In genomic region chr10:81021547-81022110, GRCm38 (mm10) we compare ENCODE assay signal across 10 mouse cellular contexts. TPM values are rescaled to one million over a fixed set of nuclear protein-coding genes. Genes with fewer than 3 reads are reported as not detected.
DNase-seq lines count a peak whose midpoint lies in the region; ATAC-seq and TF ChIP-seq lines count a peak whose summit lies in the region.
"Had no signal": no experiment of that assay in that cellular context is flagged by ENCODE, and none has a peak within 500 bp of the region (broad histone marks: within the 10 kb centered on the region; RNA-seq: fewer than 3 reads in every experiment).

No protein-coding gene starts in this region.

- H3K27ac ChIP-seq in kidney, embryonic 15.5 days: no peak overlapping the region
- 0 out of 2 replicates have a peak overlapping the region, but pooled peaks have one; percentile 36 for H3K27ac ChIP-seq in cortical plate, adult 2 months (ENCODE audit: insufficient read depth, low read length)
- H3K27ac ChIP-seq in midbrain, embryonic 15.5 days: no peak overlapping the region

- peak overlapping the region; percentile 42 for H3K4me2 ChIP-seq in kidney, embryonic 15.5 days
- H3K4me2 ChIP-seq in midbrain, embryonic 15.5 days: peak overlapping the region; percentile 25

- no peak for TF ChIP-seq CTCF in cortical plate, adult 2 months (IDR thresholded peaks at IDR 0.05; ENCODE audit: extremely low read depth, insufficient read depth, low read length)

- no peaks in the 10 kb centered on the region for H3K9me3 ChIP-seq in kidney, embryonic 15.5 days (replicated peaks)
- no peaks in the 10 kb centered on the region for H3K9me3 ChIP-seq in midbrain, embryonic 15.5 days

- peaks cover 13% of the 10 kb centered on the region for H3K4me1 ChIP-seq in kidney, embryonic 15.5 days
- peaks cover 3% of the 10 kb centered on the region; the same call in 1 of the 2 replicates for H3K4me1 ChIP-seq in cortical plate, adult 2 months (ENCODE audit: control insufficient read depth, insufficient read depth, low read length)
- peaks cover 22% of the 10 kb centered on the region for H3K4me1 ChIP-seq in midbrain, embryonic 15.5 days

- peak; percentile 42; the same call in 1 of the 2 replicates for TF ChIP-seq POLR2A in cortical plate, adult 2 months (IDR thresholded peaks at IDR 0.05; ENCODE audit: extremely low read depth, insufficient read depth, low read length)

- no peak overlapping the region for H3K9ac ChIP-seq in kidney, embryonic 15.5 days
- no peak overlapping the region; the same call in 1 of the 2 replicates for H3K9ac ChIP-seq in midbrain, embryonic 15.5 days

- 13% methylated on average over 26 of the region's 26 CpGs for WGBS in kidney, embryonic 15.5 days
- 28% methylated on average over 26 of the region's 26 CpGs for WGBS in midbrain, embryonic 15.5 days

- H3K36me3 ChIP-seq in kidney, embryonic 15.5 days: no peaks in the 10 kb centered on the region
- H3K36me3 ChIP-seq in midbrain, embryonic 15.5 days (replicated peaks): peaks cover 3% of the 10 kb centered on the region; the same call in 1 of the 2 replicates

- no peak for ATAC-seq in kidney, embryonic 15.5 days (replicated peaks; ENCODE audit: low FRiP score)
- ATAC-seq in midbrain, embryonic 15.5 days (replicated peaks): no peak
- ATAC-seq: activated CD4-positive, CD25-positive, alpha-beta regulatory T cell, adult 4 months had no signal

- peak; percentile 48 for DNase-seq in cerebellum, adult 9-10 months
- no peak for DNase-seq in cerebellum, adult 11 months
- DNase-seq in kidney, postnatal 10 days: no peak
- no peak for DNase-seq in testis, postnatal 14 days (ENCODE audit: low spot score)
- DNase-seq in frontal cortex, postnatal 10 days (ENCODE audit: low spot score in 2 of 2): no peak
- DNase-seq: lung, adult 2 months had no signal

- H3K4me3 ChIP-seq in kidney, embryonic 15.5 days (replicated peaks): peak overlapping the region; percentile 7; the same call in 1 of the 2 replicates
- H3K4me3 ChIP-seq in cortical plate, adult 2 months (ENCODE audit: insufficient read depth, low read length): peak overlapping the region; percentile 14; the same call in 1 of the 2 replicates
- no peak overlapping the region for H3K4me3 ChIP-seq in midbrain, embryonic 15.5 days

- peaks cover 52% of the 10 kb centered on the region for H3K27me3 ChIP-seq in kidney, embryonic 15.5 days
- H3K27me3 ChIP-seq in midbrain, embryonic 15.5 days (replicated peaks): 0 out of 2 replicates have a peak, but pooled peaks cover 3% of the 10 kb centered on the region

RNA-seq across cellular contexts. Expression of gene Diras1, which starts 3.8 kb away (rescaled TPM):
- polyA plus RNA-seq in kidney, embryonic 15.5 days (2015; fragmentation: Nextera tagmentation; extraction: Ambion mirVana): 0.19 and 0.23 TPM in 2 replicates
- polyA plus RNA-seq in cortical plate, adult 2 months (2012; rRNA removed): 83.8 and 85.3 TPM in 2 replicates
- polyA plus RNA-seq in midbrain, embryonic 15.5 days (2015; fragmentation: Nextera tagmentation; extraction: Ambion mirVana): 77.5 and 79.2 TPM in 2 replicates
- polyA plus RNA-seq: lung, adult 2 months had no signal

RNA-seq across cellular contexts. Expression of gene Gng7, which starts 6.9 kb away (rescaled TPM):
- 5.0 and 5.6 TPM in 2 replicates for polyA plus RNA-seq in kidney, embryonic 15.5 days (2015; fragmentation: Nextera tagmentation; extraction: Ambion mirVana)
- polyA plus RNA-seq in cortical plate, adult 2 months (2012; rRNA removed): 77.9 and 152 TPM in 2 replicates
- 19.0 and 21.2 TPM in 2 replicates for polyA plus RNA-seq in midbrain, embryonic 15.5 days (2015; fragmentation: Nextera tagmentation; extraction: Ambion mirVana)
- polyA plus RNA-seq: activated CD4-positive, CD25-positive, alpha-beta regulatory T cell, adult 4 months had no signal

RNA-seq across cellular contexts. Expression of gene Slc39a3, which starts 15.6 kb away (rescaled TPM):
- polyA plus RNA-seq in kidney, embryonic 15.5 days (2015; fragmentation: Nextera tagmentation; extraction: Ambion mirVana): 13.7 and 16.3 TPM in 2 replicates
- polyA plus RNA-seq in cortical plate, adult 2 months (2012; rRNA removed): 72.8 and 73.0 TPM in 2 replicates
- polyA plus RNA-seq in midbrain, embryonic 15.5 days (2015; fragmentation: Nextera tagmentation; extraction: Ambion mirVana): 57.2 and 58.0 TPM in 2 replicates

RNA-seq across cellular contexts. Expression of gene Sgta, which starts 38.4 kb away (rescaled TPM):
- polyA plus RNA-seq in kidney, embryonic 15.5 days (2015; fragmentation: Nextera tagmentation; extraction: Ambion mirVana): 201 and 226 TPM in 2 replicates
- polyA plus RNA-seq in cortical plate, adult 2 months (2012; rRNA removed): 222 and 228 TPM in 2 replicates
- polyA plus RNA-seq in midbrain, embryonic 15.5 days (2015; fragmentation: Nextera tagmentation; extraction: Ambion mirVana): 353 and 376 TPM in 2 replicates

RNA-seq across cellular contexts. Expression of gene Thop1, which starts 48.2 kb away (rescaled TPM):
- polyA plus RNA-seq in kidney, embryonic 15.5 days (2015; fragmentation: Nextera tagmentation; extraction: Ambion mirVana): 62.5 and 67.4 TPM in 2 replicates
- polyA plus RNA-seq in cortical plate, adult 2 months (2012; rRNA removed): 66.2 and 68.5 TPM in 2 replicates
- 48.8 and 52.2 TPM in 2 replicates for polyA plus RNA-seq in midbrain, embryonic 15.5 days (2015; fragmentation: Nextera tagmentation; extraction: Ambion mirVana)

Comparison
In these comparisons a context has a peak if more than half of its experiments do, and no peak if none do; other contexts are left out.
1. RNA of gene Diras1, which starts 3.8 kb away (polyA plus RNA-seq): 83.8 to 85.3 TPM in cortical plate, adult 2 months and 77.5 to 79.2 TPM in midbrain, embryonic 15.5 days; 0.19 to 0.23 TPM in kidney, embryonic 15.5 days; every median in the first group is over 10 times any median in the second.